8 mouse cellular contexts compared by ENCODE assay signal in genomic region chr8:13676701-13677412, GRCm38 (mm10). TPM values are rescaled to one million over a fixed set of nuclear protein-coding genes. Genes with fewer than 3 reads are reported as not detected.
DNase-seq lines count a peak whose midpoint lies in the region; ATAC-seq lines count a peak whose summit lies in the region.

No protein-coding gene starts in this region.

- ATAC-seq in activated CD4-positive, CD25-positive, alpha-beta regulatory T cell, adult 4 months, result peak; percentile 11
- ATAC-seq in intestine, embryonic 14.5 days (replicated peaks; ENCODE audit: low FRiP score, low TSS enrichment, low read depth), result peak; percentile 63
- peak; percentile 7; the same call in 1 of the 2 replicates for ATAC-seq in megakaryocyte-erythroid progenitor cell, adult 5-6 weeks (replicated peaks; ENCODE audit: low FRiP score, low TSS enrichment, poor library complexity, severe bottlenecking)

- 0 out of 2 replicates have a peak, but pooled peaks cover 3% of the 10 kb centered on the region for H3K27me3 ChIP-seq in intestine, embryonic 14.5 days (replicated peaks; ENCODE audit: control insufficient read depth, insufficient read depth, low read length)

- H3K27ac ChIP-seq in intestine, embryonic 14.5 days (ENCODE audit: low read depth), result peak overlapping the region; percentile 63

- H3K4me2 ChIP-seq in intestine, embryonic 14.5 days (ENCODE audit: low read length), result peak overlapping the region; percentile 77

- H3K36me3 ChIP-seq in intestine, embryonic 14.5 days (ENCODE audit: control insufficient read depth, insufficient read depth, low read length), result no peaks in the 10 kb centered on the region

- under 1% methylated on average over 47 of the region's 47 CpGs for WGBS in intestine, embryonic 14.5 days

- intact Hi-C loops in left cerebral cortex, postnatal 14 days (cut with DNase I), result loop anchor here (5.0 kb wide), 1 partner anchor 75 kb away; no protein-coding TSS in a partner anchor

- DNase-seq in cerebellum, postnatal 25 days, result peak; percentile 79 to 82
- peak; percentile 65 to 74 for DNase-seq in frontal cortex, postnatal 36 days (ENCODE audit: low spot score in 2 of 2)
- DNase-seq in intestine, embryonic 14.5 days (ENCODE audit: low spot score), result peak; percentile 91
- peak; percentile 72 to 87 for DNase-seq in left cerebral cortex, postnatal 14 days (ENCODE audit: low spot score in 2 of 2)
- DNase-seq in right cerebral cortex, postnatal 14 days, result peak; percentile 69
- peak; percentile 64 to 68 for DNase-seq in urinary bladder, postnatal 4 days (ENCODE audit: low spot score in 2 of 2)

- no peaks in the 10 kb centered on the region for H3K9me3 ChIP-seq in intestine, embryonic 14.5 days (ENCODE audit: control insufficient read depth, low read length)

- peak overlapping the region; percentile 54 for H3K4me3 ChIP-seq in intestine, embryonic 14.5 days (ENCODE audit: low read depth, low read length)

- peaks cover 17% of the 10 kb centered on the region for H3K4me1 ChIP-seq in intestine, embryonic 14.5 days (replicated peaks; ENCODE audit: control insufficient read depth, insufficient read depth, low read length)

- H3K9ac ChIP-seq in intestine, embryonic 14.5 days (ENCODE audit: low read length), result peak overlapping the region; percentile 59

RNA-seq across cellular contexts. Expression of gene Rasa3, which starts 0.5 kb away (rescaled TPM):
- 100 to 1,000 TPM in 1 of 2 experiments, 10 to 100 TPM in 1; 89.4 to 115 TPM for polyA plus RNA-seq in activated CD4-positive, CD25-positive, alpha-beta regulatory T cell, adult 4 months (2017; shearing (Covaris generic))
- polyA plus RNA-seq in intestine, embryonic 14.5 days (2014; fragmentation: Nextera tagmentation; extraction: Ambion mirVana), result 24.9 and 27.8 TPM in 2 replicates
- 10 to 100 TPM; 61.2 to 61.6 TPM for total RNA-seq in left cerebral cortex, postnatal 14 days (2021)
- 34.4 and 36.2 TPM in 2 replicates for total RNA-seq in megakaryocyte-erythroid progenitor cell, adult 5-6 weeks (2014; fragmentation: Nextera tagmentation)
- total RNA-seq in megakaryocyte-erythroid progenitor cell, adult 5-6 weeks (2017), result 25.9 and 43.0 TPM in 2 replicates

RNA-seq across cellular contexts. Expression of gene Cfap97d2, which starts 28.8 kb away (rescaled TPM):
- not detected for polyA plus RNA-seq in activated CD4-positive, CD25-positive, alpha-beta regulatory T cell, adult 4 months (2017; shearing (Covaris generic))
- 0.12 TPM in 1 of 2 replicates, not detected in the other for polyA plus RNA-seq in intestine, embryonic 14.5 days (2014; fragmentation: Nextera tagmentation; extraction: Ambion mirVana)
- 1 to 10 TPM in 1 of 2 experiments, under 1 TPM in 1; 0.79 to 1.7 TPM for total RNA-seq in left cerebral cortex, postnatal 14 days (2021)
- total RNA-seq in megakaryocyte-erythroid progenitor cell, adult 5-6 weeks (2014; fragmentation: Nextera tagmentation), result not detected in 2 replicates
- total RNA-seq in megakaryocyte-erythroid progenitor cell, adult 5-6 weeks (2017), result not detected in 2 replicates

Comparison
In these comparisons a context has a peak if more than half of its experiments do, and no peak if none do; other contexts are left out.
1. Peak in every context shown above with its lines: DNase-seq, ATAC-seq, H3K4me3 ChIP-seq and H3K27ac ChIP-seq.
2. ATAC-seq: peak in every context shown above with its lines; median percentile 63 in intestine, embryonic 14.5 days; 11 in activated CD4-positive, CD25-positive, alpha-beta regulatory T cell, adult 4 months; 7 in megakaryocyte-erythroid progenitor cell, adult 5-6 weeks.